Mouse (Mus musculus) stomach, postnatal 0 days (tissue): ENCODE results near the gene Apoa4.

Experiments
- CTCF ChIP-seq: IDR thresholded peaks from 2 replicates; pipeline ENCODE4 v1.5.1; 2016; ENCODE audit warnings: antibody characterized with exemption, low read depth, mild to moderate bottlenecking, moderate library complexity
- EP300 ChIP-seq: optimal IDR thresholded peaks from 2 replicates; pipeline ENCODE3; 2016; ENCODE audit warnings: antibody characterized with exemption

DNA sequence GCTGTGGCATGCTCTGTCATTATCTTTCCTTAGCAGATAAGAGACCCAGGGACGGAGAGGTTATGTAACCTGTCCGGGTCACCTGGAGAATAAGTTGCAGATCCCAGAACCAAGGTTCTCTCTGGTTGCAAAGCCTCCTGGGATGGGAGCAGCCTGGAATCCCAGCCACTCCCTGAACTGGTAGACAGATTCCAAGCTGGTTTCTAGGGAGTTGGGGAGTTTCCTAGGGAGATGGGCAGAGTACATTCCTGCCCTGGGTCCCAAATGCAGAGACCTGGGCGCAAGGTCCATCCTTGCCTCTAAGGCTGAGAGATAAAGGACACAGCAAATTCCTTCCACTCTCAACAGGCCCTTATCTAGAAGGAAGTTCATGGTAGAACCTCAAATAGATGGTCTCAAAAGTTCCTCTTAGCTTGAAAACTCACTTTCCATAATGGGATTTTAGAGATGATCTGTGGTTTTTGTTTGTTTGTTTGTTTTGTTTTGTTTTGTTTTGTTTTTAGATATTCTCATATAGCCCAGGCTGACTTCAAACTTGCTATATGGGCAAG, 13.4 kb upstream of the Apoa4 start:
- no peak for TF ChIP-seq CTCF
- no peak for TF ChIP-seq EP300
